Mouse (Mus musculus) midbrain, postnatal 0 days (tissue): ENCODE data around the gene Ppox. TPM values are rescaled to one million over a fixed set of nuclear protein-coding genes. Genes with fewer than 3 reads are reported as not detected.

Experiments used
- ATAC-seq: fragments of 200-750 bp; cut with Nextera tagmentation; 2 replicates; pipeline ENCODE4 v1.8.0; 2017; ENCODE audit warnings: moderate number of reproducible peaks, mild to moderate bottlenecking, moderate TSS enrichment, moderate library complexity; ENCODE audit not compliant: low FRiP score
- DNase-seq: peaks from one replicate; pipeline ENCODE4 v3.0.0-alpha.2; 2015; ENCODE audit warnings: low spot score
- H3K27ac ChIP-seq: fragments of 300-500 bp; sonication (generic); 2 replicates; pipeline ENCODE4 v1.5.1; 2014; ENCODE audit warnings: low read depth, mild to moderate bottlenecking, low read length, mixed read lengths
- H3K27me3 ChIP-seq: fragments of 300-500 bp; sonication (generic); 2 replicates; pipeline ENCODE4 v1.6.1; 2014; ENCODE audit warnings: low read length, control low read depth, mixed read lengths; ENCODE audit not compliant: insufficient read depth
- H3K36me3 ChIP-seq: fragments of 300-500 bp; sonication (generic); 2 replicates; pipeline ENCODE4 v1.6.1; 2014; ENCODE audit warnings: low read length, control low read depth, mixed read lengths; ENCODE audit not compliant: insufficient read depth
- H3K4me1 ChIP-seq: fragments of 300-500 bp; sonication (generic); 2 replicates; pipeline ENCODE4 v1.6.1; 2014; ENCODE audit warnings: mild to moderate bottlenecking, control low read depth, antibody characterized with exemption, low read length, mixed read lengths; ENCODE audit not compliant: insufficient read depth
- H3K4me2 ChIP-seq: fragments of 300-500 bp; sonication (generic); 2 replicates; pipeline ENCODE4 v1.6.1; 2014; ENCODE audit warnings: low read depth, mild to moderate bottlenecking, low read length, mixed read lengths; ENCODE audit not compliant: poor library complexity, severe bottlenecking
- H3K4me3 ChIP-seq: fragments of 300-500 bp; sonication (generic); 2 replicates; pipeline ENCODE4 v1.5.1; 2014; ENCODE audit warnings: low read depth, mild to moderate bottlenecking, low read length, moderate library complexity
- H3K9ac ChIP-seq: fragments of 300-500 bp; sonication (generic); replicated peaks from 2 replicates; pipeline ENCODE4 v1.6.1; 2014; ENCODE audit warnings: mild to moderate bottlenecking, low read length, moderate library complexity, mixed read lengths; ENCODE audit not compliant: poor library complexity, severe bottlenecking
- H3K9me3 ChIP-seq: fragments of 300-500 bp; sonication (generic); 2 replicates; pipeline ENCODE4 v1.6.1; 2016; ENCODE audit warnings: low read length, control low read depth
- CTCF ChIP-seq: IDR thresholded peaks from 2 replicates; pipeline ENCODE4 v1.5.1; 2016; ENCODE audit warnings: antibody characterized with exemption, mild to moderate bottlenecking
- WGBS: fragments of 180-500 bp; shearing (Covaris S2); extraction: QIAGEN DNeasy Blood & Tissue Kit; methylation state at CpG from one replicate; pipeline ENCODE4 v1.1.7; 2014; 5-methylcytosine and 5-hydroxymethylcytosine counted together
- polyA plus RNA-seq: library from polyadenylated mRNA; unstranded; fragments of >200 nt; fragmentation: Nextera tagmentation; extraction: Ambion mirVana; gene quantifications from 2 replicates; pipeline ENCODE4 v1.2.1, GENCODE M21; 2015
- total RNA-seq: library from RNA; depleted of rRNA; stranded (reverse); fragments of >200 nt; gene quantifications from 2 replicates; pipeline ENCODE4 v1.2.3, GENCODE M21; 2014

Ppox gene
- total and polyA plus RNA-seq, 2 experiments from 2014 or later: 31.3 to 45.9 TPM

- 84% methylated on average over 3 of the region's 3 CpGs for WGBS
- no peak overlapping the region for H3K4me3 ChIP-seq
- ATAC-seq: no peak
Measured at GRCm38 (mm10) chr1:171263666-171264461, 17.1 kb downstream of the Ppox start.

GRCm38 (mm10) chr1:171263185-171263611, 17.8 kb downstream of the Ppox start:
- H3K9ac ChIP-seq: no peak overlapping the region
- H3K27ac ChIP-seq: peak overlapping the region; percentile 59
- H3K27me3 ChIP-seq: no peaks in the 10 kb centered on the region
- WGBS: 0% methylated on average over 2 of the region's 2 CpGs
- peak overlapping the region; percentile 32 for H3K4me2 ChIP-seq
- peaks cover 5% of the 10 kb centered on the region; the same call in 1 of the 2 replicates for H3K4me1 ChIP-seq
- ATAC-seq (peak; percentile 95), DNase-seq (peak; percentile 93)
- no peak overlapping the region for H3K4me3 ChIP-seq
- H3K36me3 ChIP-seq: no peaks in the 10 kb centered on the region
- no peaks in the 10 kb centered on the region for H3K9me3 ChIP-seq
- no peak for TF ChIP-seq CTCF

More at GRCm38 (mm10) chr1:171263666-171264461, 17.1 kb downstream of the Ppox start:
- H3K27ac ChIP-seq: peak overlapping the region; percentile 59
- no peaks in the 10 kb centered on the region for H3K9me3 ChIP-seq
- peak overlapping the region; percentile 32; the same call in 1 of the 2 replicates for H3K4me2 ChIP-seq
- DNase-seq: no peak
- TF ChIP-seq CTCF: peak; percentile 40
- no peaks in the 10 kb centered on the region for H3K36me3 ChIP-seq
- no peaks in the 10 kb centered on the region for H3K27me3 ChIP-seq
- H3K9ac ChIP-seq: no peak overlapping the region
- H3K4me1 ChIP-seq: peaks cover 5% of the 10 kb centered on the region; the same call in 1 of the 2 replicates

GRCm38 (mm10) chr1:171262594-171263130, 18.3 kb downstream of the Ppox start:
- Histone ChIP-seq H3K27me3 (no peaks in the 10 kb centered on the region), H3K27ac (peak overlapping the region; percentile 73), H3K9me3 (no peaks in the 10 kb centered on the region), H3K9ac (peak overlapping the region; percentile 30), H3K4me1 (peaks cover 5% of the 10 kb centered on the region; the same call in 1 of the 2 replicates), H3K36me3 (no peaks in the 10 kb centered on the region), H3K4me3 (peak overlapping the region; percentile 28), H3K4me2 (peak overlapping the region; percentile 51)
- ATAC-seq: peak; percentile 79
- WGBS: 1% methylated on average over 8 of the region's 8 CpGs
- no peak for TF ChIP-seq CTCF
- DNase-seq: peak; percentile 85

GRCm38 (mm10) chr1:171260316-171260715, 20.7 kb downstream of the Ppox start:
- no peak overlapping the region for H3K4me2 ChIP-seq
- DNase-seq: no peak
- no peaks in the 10 kb centered on the region for H3K9me3 ChIP-seq
- no peak overlapping the region for H3K4me3 ChIP-seq
- H3K27me3 ChIP-seq: no peaks in the 10 kb centered on the region
- no peak overlapping the region for H3K9ac ChIP-seq
- H3K27ac ChIP-seq: no peak overlapping the region
- WGBS: 91% methylated on average over 3 of the region's 3 CpGs
- H3K4me1 ChIP-seq: peaks cover 5% of the 10 kb centered on the region; the same call in 1 of the 2 replicates
- TF ChIP-seq CTCF: no peak
- ATAC-seq: no peak
- H3K36me3 ChIP-seq: no peaks in the 10 kb centered on the region

GRCm38 (mm10) chr1:171258921-171259320, 22.1 kb downstream of the Ppox start:
- H3K9ac ChIP-seq: no peak overlapping the region
- TF ChIP-seq CTCF: no peak
- 87% methylated on average over 17 of the region's 17 CpGs for WGBS
- H3K27me3 ChIP-seq: no peaks in the 10 kb centered on the region
- H3K9me3 ChIP-seq: no peaks in the 10 kb centered on the region
- DNase-seq: no peak
- ATAC-seq: no peak
- H3K4me1 ChIP-seq: peaks cover 5% of the 10 kb centered on the region; the same call in 1 of the 2 replicates
- H3K4me2 ChIP-seq: no peak overlapping the region
- no peak overlapping the region for H3K4me3 ChIP-seq
- no peak overlapping the region for H3K27ac ChIP-seq
- no peaks in the 10 kb centered on the region for H3K36me3 ChIP-seq

GRCm38 (mm10) chr1:171257781-171258180, 23.2 kb downstream of the Ppox start:
- Histone ChIP-seq H3K9ac (no peak overlapping the region), H3K36me3 (no peaks in the 10 kb centered on the region), H3K4me2 (no peak overlapping the region), H3K27me3 (no peaks in the 10 kb centered on the region), H3K4me3 (no peak overlapping the region), H3K27ac (no peak overlapping the region), H3K9me3 (no peaks in the 10 kb centered on the region), H3K4me1 (no peaks in the 10 kb centered on the region)
- ATAC-seq: no peak
- no peak for DNase-seq
- no peak for TF ChIP-seq CTCF
- WGBS: 86% methylated on average over 9 of the region's 9 CpGs
